In genomic region chr1:30874261-30875131, GRCm38 (mm10) we compare ENCODE assay signal across 8 mouse cellular contexts. TPM values are rescaled to one million over a fixed set of nuclear protein-coding genes. Genes with fewer than 3 reads are reported as not detected.
DNase-seq lines count a peak whose midpoint lies in the region; ATAC-seq and TF ChIP-seq lines count a peak whose summit lies in the region.

No protein-coding gene starts in this region.

- H3K4me3 ChIP-seq in forebrain, embryonic 12.5 days (replicated peaks): peak overlapping the region; percentile 91
- H3K4me3 ChIP-seq in liver, embryonic 14.5 days (ENCODE audit: insufficient read depth in 1 of 2, low read depth in 2 of 2, low read length in 2 of 2): peak overlapping the region; percentile 91 to 94

- no peaks in the 10 kb centered on the region for H3K9me3 ChIP-seq in forebrain, embryonic 12.5 days
- H3K9me3 ChIP-seq in liver, embryonic 14.5 days (ENCODE audit: control insufficient read depth, low read length): no peaks in the 10 kb centered on the region

- H3K27ac ChIP-seq in forebrain, embryonic 12.5 days: peak overlapping the region; percentile 100
- H3K27ac ChIP-seq in liver, embryonic 14.5 days: peak overlapping the region; percentile 86

- TF ChIP-seq EP300 in liver, embryonic 14.5 days (IDR thresholded peaks at IDR 0.05; ENCODE audit: low read depth): no peak

- H3K4me2 ChIP-seq in forebrain, embryonic 12.5 days: peak overlapping the region; percentile 56
- peak overlapping the region; percentile 87 for H3K4me2 ChIP-seq in liver, embryonic 14.5 days (ENCODE audit: low read depth)

- peak; percentile 5 for DNase-seq in embryo, embryonic 11 days
- no peak for DNase-seq in embryo, embryonic 10 days (ENCODE audit: low spot score)
- DNase-seq in B cell, adult 2 months: peak; percentile 13 to 21
- DNase-seq in liver, embryonic 14.5 days (ENCODE audit: low read depth in 3 of 3, low spot score in 3 of 3): peak in 1 of 3 experiments; percentile 7
- no peak for DNase-seq in frontal cortex, postnatal 10 days (ENCODE audit: low spot score in 2 of 2)
- no peak for DNase-seq in layer of hippocampus, adult 9-11 months
- DNase-seq in gastrocnemius, adult 8-10 months (ENCODE audit: low spot score in 2 of 2): no peak

- H3K9ac ChIP-seq in forebrain, embryonic 12.5 days: peak overlapping the region; percentile 96
- peak overlapping the region; percentile 99 for H3K9ac ChIP-seq in liver, embryonic 14.5 days (replicated peaks)

- 55% methylated on average over 15 of the region's 15 CpGs for WGBS in forebrain, embryonic 12.5 days
- WGBS in liver, embryonic 14.5 days (ENCODE audit: insufficient replicate concordance): 46% methylated on average over 15 of the region's 15 CpGs

- peaks cover 17% of the 10 kb centered on the region for H3K4me1 ChIP-seq in forebrain, embryonic 12.5 days
- peaks cover 4 to 7% of the 10 kb centered on the region in 2 experiments; a peak in 3 of 4 replicates for H3K4me1 ChIP-seq in liver, embryonic 14.5 days (replicated peaks; ENCODE audit: control insufficient read depth in 2 of 2, insufficient read depth in 2 of 2, low read length in 1 of 2)

- TF ChIP-seq CTCF in liver, embryonic 14.5 days (IDR thresholded peaks at IDR 0.05; ENCODE audit: low read depth): no peak

- H3K36me3 ChIP-seq in forebrain, embryonic 12.5 days (replicated peaks): no peaks in the 10 kb centered on the region; the same call in 1 of the 2 replicates
- no peaks in the 10 kb centered on the region for H3K36me3 ChIP-seq in liver, embryonic 14.5 days (replicated peaks; ENCODE audit: control insufficient read depth, insufficient read depth, low read depth)

- ATAC-seq in forebrain, embryonic 12.5 days (ENCODE audit: low FRiP score): no peak
- ATAC-seq in liver, embryonic 14.5 days (ENCODE audit: insufficient read depth): no peak

- no peaks in the 10 kb centered on the region for H3K27me3 ChIP-seq in forebrain, embryonic 12.5 days
- no peaks in the 10 kb centered on the region for H3K27me3 ChIP-seq in liver, embryonic 14.5 days (ENCODE audit: control insufficient read depth, insufficient read depth, low read length)

RNA-seq across cellular contexts. Expression of gene Phf3, which starts 0.8 kb away (rescaled TPM):
- polyA plus RNA-seq in forebrain, embryonic 12.5 days (2016; fragmentation: Nextera tagmentation; extraction: Ambion mirVana): 47.5 and 50.3 TPM in 2 replicates
- 8.0 and 13.6 TPM in 2 replicates for polyA plus RNA-seq in liver, embryonic 14.5 days (2012; rRNA removed)
- 15.8 and 17.0 TPM in 2 replicates for polyA plus RNA-seq in liver, embryonic 14.5 days (2014; fragmentation: Nextera tagmentation; extraction: Ambion mirVana)
- 10 to 100 TPM; 27.4 to 34.9 (median 31.8) TPM for total RNA-seq in gastrocnemius, adult 8-10 months (2022)

Comparison
In these comparisons a context has a peak if more than half of its experiments do, and no peak if none do; other contexts are left out.
1. DNase-seq: peak in embryo, embryonic 11 days (single experiment) and B cell, adult 2 months (2 of 2); none in embryo, embryonic 10 days (single experiment), frontal cortex, postnatal 10 days (0 of 2), layer of hippocampus, adult 9-11 months (single experiment) and gastrocnemius, adult 8-10 months (0 of 2).